Mouse (Mus musculus) activated CD4-positive, CD25-positive, alpha-beta regulatory T cell, adult 9 weeks (primary cell): ENCODE measurements around the gene Sh3rf3. TPM values are rescaled to one million over a fixed set of nuclear protein-coding genes. Genes with fewer than 3 reads are reported as not detected.

Source experiments
- polyA plus RNA-seq: library from polyadenylated mRNA; unstranded; fragments of 100-300 nt; shearing (Covaris generic); gene quantifications from one replicate; pipeline ENCODE4 v1.2.1, GENCODE M21; 2017

Gene Sh3rf3
- not detected for polyA plus RNA-seq

DNA sequence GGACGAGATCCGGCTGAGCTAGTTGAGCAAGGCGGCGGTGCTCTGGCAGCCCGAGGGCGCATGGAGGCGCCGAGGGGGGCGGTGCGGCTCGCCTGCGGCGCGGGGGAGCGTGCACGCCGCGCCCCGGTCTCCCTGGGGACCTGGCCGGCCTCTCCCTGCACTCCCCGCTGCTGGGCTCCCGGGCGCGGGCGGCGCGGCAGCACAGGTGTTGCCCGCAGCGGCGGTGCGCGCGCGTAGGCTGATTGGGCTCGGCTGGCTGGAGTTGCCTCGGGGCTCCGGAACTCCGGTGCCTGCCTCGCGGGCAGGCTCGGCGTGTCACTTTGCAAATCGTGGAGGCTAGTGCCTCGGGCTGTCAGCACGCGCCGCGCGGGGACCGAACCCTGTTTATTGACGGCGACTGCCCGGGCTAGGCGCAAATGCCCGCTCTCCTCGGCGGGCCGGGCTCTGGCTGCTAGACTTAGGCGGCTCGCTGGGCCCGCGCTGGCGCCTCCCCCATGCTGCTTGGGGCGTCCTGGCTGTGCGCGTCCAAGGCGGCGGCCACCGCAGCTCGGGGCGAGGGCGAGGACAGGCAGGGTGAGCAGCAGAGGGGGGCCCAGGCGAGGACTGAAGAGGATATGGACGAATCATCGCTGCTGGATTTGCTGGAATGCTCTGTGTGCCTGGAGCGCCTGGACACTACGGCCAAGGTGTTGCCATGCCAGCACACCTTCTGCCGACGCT is at the start of gene Sh3rf3:
Gene Sh3rf3, plus strand, starts transcription at position 279 of the 720 bp plus-strand sequence.

Other genes starting within 250 kb of the Sh3rf3 start
- not detected for gene Edar, start 137.7 kb upstream of the Sh3rf3 start, polyA plus RNA-seq
- not detected for gene Gm17542, start 95.1 kb upstream of the Sh3rf3 start, polyA plus RNA-seq